Mouse (Mus musculus): ENCODE data around the gene Tgfbr2.

GRCm38 (mm10) chr9:116197491-116198170, 22.5 kb upstream of the Tgfbr2 start:
- no peak for TF ChIP-seq POLR2AphosphoS2 (IDR thresholded peaks at IDR 0.05; ENCODE audit: low read depth, low read length)
- no peak for TF ChIP-seq ETS1 (conservative IDR thresholded peaks at IDR 0.05; ENCODE audit: low read depth, low read length)
- no peak for TF ChIP-seq CTCF (conservative IDR thresholded peaks at IDR 0.05 in 1 of 2, IDR thresholded peaks at IDR 0.05 in 1 of 2; ENCODE audit: low read depth in 2 of 2, low read length in 2 of 2)
- no peak for TF ChIP-seq USF1 (IDR thresholded peaks at IDR 0.05; ENCODE audit: low read depth, low read length)
- no peak for TF ChIP-seq EP300 (IDR thresholded peaks at IDR 0.05; ENCODE audit: low read length)
- no peak for TF ChIP-seq POLR2A (IDR thresholded peaks at IDR 0.05; ENCODE audit: low read depth, low read length)
- no peak for TF ChIP-seq HCFC1 (IDR thresholded peaks at IDR 0.05; ENCODE audit: low read depth, low read length)
- TF ChIP-seq MXI1 (IDR thresholded peaks at IDR 0.05; ENCODE audit: low read depth, low read length), result no peak
- no peak for TF ChIP-seq JUN (IDR thresholded peaks at IDR 0.05; ENCODE audit: insufficient read depth, low read depth, low read length)
- TF ChIP-seq MYC (IDR thresholded peaks at IDR 0.05; ENCODE audit: low read depth, low read length), result no peak
- TF ChIP-seq SMC3 (IDR thresholded peaks at IDR 0.05; ENCODE audit: low read depth, low read length), result no peak
- no peak for TF ChIP-seq TCF12 (IDR thresholded peaks at IDR 0.05; ENCODE audit: low read depth, low read length)
- no peak for TF ChIP-seq RCOR1 (conservative IDR thresholded peaks at IDR 0.05; ENCODE audit: low read depth, low read length)

All from CH12.LX (cell line).